Mouse (Mus musculus) heart, embryonic 14.5 days (tissue): ENCODE results near the gene Glud1. TPM values are rescaled to one million over a fixed set of nuclear protein-coding genes. Genes with fewer than 3 reads are reported as not detected.

Experiments used
- ATAC-seq: fragments of 200-750 bp; cut with Nextera tagmentation; 2 replicates; pipeline ENCODE4 v1.8.0; 2017; ENCODE audit warnings: low read depth, moderate TSS enrichment; ENCODE audit not compliant: insufficient number of reproducible peaks, insufficient read depth, low FRiP score
- H3K27ac ChIP-seq, 2 experiments: fragments of 200-500 bp in 1 of 2; fragments of 300-500 bp in 1 of 2; sonication (generic) in 1 of 2; replicated peaks in 1 of 2; 2 replicates each; pipeline ENCODE4 v1.5.1; 2012 to 2014; ENCODE audit warnings: low read depth in 2 of 2, low read length in 2 of 2, control low read depth in 1 of 2, mild to moderate bottlenecking in 1 of 2, mixed read lengths in 1 of 2; ENCODE audit not compliant: control insufficient read depth in 1 of 2, insufficient read depth in 1 of 2
- H3K27me3 ChIP-seq: fragments of 300-500 bp; sonication (generic); 2 replicates; pipeline ENCODE4 v1.6.1; 2014; ENCODE audit warnings: mild to moderate bottlenecking, low read length, control low read depth; ENCODE audit not compliant: control insufficient read depth, insufficient read depth
- H3K36me3 ChIP-seq: fragments of 300-500 bp; sonication (generic); 2 replicates; pipeline ENCODE4 v1.6.1; 2014; ENCODE audit warnings: mild to moderate bottlenecking, control low read depth, low read length, mixed read lengths; ENCODE audit not compliant: control insufficient read depth, insufficient read depth
- H3K4me1 ChIP-seq, 2 experiments: fragments of 200-500 bp in 1 of 2; fragments of 300-500 bp in 1 of 2; sonication (generic) in 1 of 2; 2 replicates each; pipeline ENCODE4 v1.6.1; 2012 to 2014; ENCODE audit warnings: low read length in 2 of 2, control low read depth in 1 of 2, mixed read lengths in 1 of 2; ENCODE audit not compliant: control insufficient read depth in 2 of 2, insufficient read depth in 2 of 2
- H3K4me2 ChIP-seq: fragments of 300-500 bp; sonication (generic); 2 replicates; pipeline ENCODE4 v1.6.1; 2014; ENCODE audit warnings: mild to moderate bottlenecking, low read length
- H3K4me3 ChIP-seq, 2 experiments: fragments of 200-500 bp in 1 of 2; fragments of 300-500 bp in 1 of 2; sonication (generic) in 1 of 2; 2 replicates each; pipeline ENCODE4 v1.5.1; 2012 to 2014; ENCODE audit warnings: low read length in 2 of 2, mild to moderate bottlenecking in 2 of 2, control low read depth in 1 of 2, low read depth in 1 of 2, moderate library complexity in 1 of 2; ENCODE audit not compliant: control insufficient read depth in 1 of 2, insufficient read depth in 1 of 2
- H3K9ac ChIP-seq: fragments of 300-500 bp; sonication (generic); 2 replicates; pipeline ENCODE4 v1.6.1; 2014; ENCODE audit warnings: mild to moderate bottlenecking, low read length
- H3K9me3 ChIP-seq: fragments of 300-500 bp; sonication (generic); 2 replicates; pipeline ENCODE4 v1.6.1; 2016; ENCODE audit warnings: low read length, control low read depth; ENCODE audit not compliant: control insufficient read depth
- WGBS: fragments of 180-500 bp; shearing (Covaris S2); extraction: QIAGEN DNeasy Blood & Tissue Kit; methylation state at CpG from one replicate; pipeline ENCODE4 v1.1.7; 2014; 5-methylcytosine and 5-hydroxymethylcytosine counted together
- polyA plus RNA-seq: library from polyadenylated mRNA; unstranded; fragments of >200 nt; fragmentation: Nextera tagmentation; extraction: Ambion mirVana; gene quantifications from 2 replicates; pipeline ENCODE4 v1.2.1, GENCODE M21; 2014

Gene Glud1
- polyA plus RNA-seq, 1 experiment from 2014 or later: 68.0 TPM

DNA sequence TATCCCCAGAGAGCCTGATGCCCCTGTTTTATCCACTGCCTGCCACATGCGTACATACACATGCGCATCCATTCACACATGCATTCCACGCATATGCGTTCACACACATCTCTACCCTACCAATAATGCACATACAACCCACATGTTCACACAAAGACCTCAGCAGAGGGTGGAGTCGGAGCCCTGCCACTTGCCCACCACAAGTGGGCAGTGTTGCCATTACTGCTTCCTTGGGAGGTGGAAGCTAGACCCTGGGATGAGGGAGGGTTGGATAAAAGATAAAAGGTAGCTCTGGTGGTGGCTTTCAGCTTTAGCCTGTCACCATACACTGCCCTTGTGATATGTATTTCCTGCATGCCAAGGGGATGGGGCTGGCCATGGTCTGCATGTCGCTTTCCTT lies 62.1 kb downstream of the Glud1 start:
- WGBS: 78% methylated on average over 6 of the region's 6 CpGs
- H3K27ac ChIP-seq: no peak overlapping the region
- peaks cover 6 to 13% of the 10 kb centered on the region in 2 experiments for H3K4me1 ChIP-seq
- H3K9me3 ChIP-seq: no peaks in the 10 kb centered on the region
- no peaks in the 10 kb centered on the region for H3K27me3 ChIP-seq
- no peaks in the 10 kb centered on the region for H3K36me3 ChIP-seq
- no peak overlapping the region for H3K9ac ChIP-seq
- ATAC-seq: no peak
- no peak overlapping the region for H3K4me2 ChIP-seq
- no peak overlapping the region for H3K4me3 ChIP-seq

- no peak overlapping the region for H3K27ac ChIP-seq
- no peak for ATAC-seq
Observed at GRCm38 (mm10) chr14:34373581-34373980, 63.1 kb downstream of the Glud1 start.

DNA sequence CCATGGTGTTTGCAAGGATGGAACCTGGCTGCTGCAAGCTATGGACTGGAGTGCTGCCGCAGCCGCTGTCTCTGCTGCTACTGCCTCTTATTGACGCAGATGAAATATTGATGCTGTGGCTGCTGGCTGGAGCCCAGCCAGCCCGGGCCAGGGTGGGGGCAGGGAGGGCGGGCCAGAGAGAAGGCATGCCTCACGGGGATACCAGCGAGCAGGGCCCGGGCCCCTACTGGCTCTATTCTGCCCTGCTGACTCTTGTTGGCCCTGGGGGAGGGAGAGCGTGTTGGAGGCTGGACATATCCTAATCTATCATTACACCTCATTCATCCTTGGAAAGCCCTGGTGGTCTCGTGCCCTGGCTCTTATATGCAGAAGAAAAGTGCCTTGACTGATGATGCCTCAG lies 64.0 kb downstream of the Glud1 start, which contains the start of gene Sncg:
Sncg (minus strand) TSS at position 213 of the 400 bp plus-strand sequence.
- Histone ChIP-seq H3K4me2 (peak within 1 kb of the TSS; percentile 42), H3K4me3 (peak within 1 kb of the TSS; percentile 37 to 45), H3K36me3 (no peaks in the 10 kb centered on the region), H3K9me3 (no peaks in the 10 kb centered on the region), H3K27ac (peak within 1 kb of the TSS; percentile 15 to 66; a peak in 3 of 4 replicates), H3K4me1 (peaks cover 20 to 28% of the 10 kb centered on the region in 2 experiments), H3K27me3 (no peaks in the 10 kb centered on the region), H3K9ac (peak within 1 kb of the TSS; percentile 64)
- 44% methylated on average over 10 of the region's 10 CpGs for WGBS
- no peak for ATAC-seq

More at GRCm38 (mm10) chr14:34373581-34373980, 63.1 kb downstream of the Glud1 start:
- H3K36me3 ChIP-seq: no peaks in the 10 kb centered on the region
- H3K4me2 ChIP-seq: no peak overlapping the region
- no peak overlapping the region for H3K9ac ChIP-seq
- 75% methylated on average over 6 of the region's 6 CpGs for WGBS
- no peaks in the 10 kb centered on the region for H3K9me3 ChIP-seq
- peaks cover 12 to 18% of the 10 kb centered on the region in 2 experiments for H3K4me1 ChIP-seq
- no peak overlapping the region for H3K4me3 ChIP-seq
- no peaks in the 10 kb centered on the region for H3K27me3 ChIP-seq

GRCm38 (mm10) chr14:34375415-34375904 lies 64.9 kb downstream of the Glud1 start, which contains the start of gene Mmrn2:
Gene Mmrn2 (plus strand): TSS chr14:34375465.
- Histone ChIP-seq H3K36me3 (no peaks in the 10 kb centered on the region), H3K4me1 (peaks cover 20 to 28% of the 10 kb centered on the region in 2 experiments), H3K9ac (peak within 1 kb of the TSS; percentile 64), H3K27ac (peak within 1 kb of the TSS; percentile 28 to 66), H3K27me3 (no peaks in the 10 kb centered on the region), H3K9me3 (no peaks in the 10 kb centered on the region), H3K4me2 (peak within 1 kb of the TSS; percentile 42), H3K4me3 (peak within 1 kb of the TSS; percentile 37 to 45)
- 70% methylated on average over 13 of the region's 13 CpGs for WGBS
- no peak for ATAC-seq

DNA sequence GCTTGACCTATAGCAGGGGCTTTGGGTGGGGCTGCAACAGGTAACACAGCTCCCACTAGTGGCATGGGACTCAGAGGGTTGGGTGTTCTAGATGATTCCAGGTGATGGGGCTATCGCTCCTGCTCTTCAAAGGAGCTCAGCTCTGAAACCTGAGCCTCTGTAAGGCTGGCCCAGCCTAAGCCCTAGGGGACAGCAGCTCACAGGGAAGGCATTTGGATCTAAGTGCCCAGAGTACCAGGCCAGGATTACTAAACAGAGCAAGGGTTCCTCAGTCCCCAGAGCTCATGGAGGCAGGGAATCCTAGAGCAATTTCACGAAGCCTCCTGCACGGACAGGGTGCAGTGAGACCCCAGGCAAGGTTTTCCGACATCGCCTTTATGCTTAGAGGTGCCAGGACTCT lies 65.4 kb downstream of the Glud1 start:
- 69% methylated on average over 5 of the region's 5 CpGs for WGBS
- peaks cover 20 to 28% of the 10 kb centered on the region in 2 experiments for H3K4me1 ChIP-seq
- H3K9ac ChIP-seq: peak overlapping the region; percentile 64
- no peaks in the 10 kb centered on the region for H3K9me3 ChIP-seq
- H3K4me3 ChIP-seq: peak overlapping the region; percentile 37 to 45
- no peaks in the 10 kb centered on the region for H3K27me3 ChIP-seq
- ATAC-seq: no peak
- H3K36me3 ChIP-seq: no peaks in the 10 kb centered on the region
- H3K4me2 ChIP-seq: peak overlapping the region; percentile 42
- H3K27ac ChIP-seq: peak overlapping the region; percentile 28 to 66

- Histone ChIP-seq H3K4me2 (peak overlapping the region; percentile 42), H3K9ac (peak overlapping the region; percentile 64), H3K36me3 (no peaks in the 10 kb centered on the region), H3K9me3 (no peaks in the 10 kb centered on the region), H3K27me3 (no peaks in the 10 kb centered on the region), H3K27ac (peak overlapping the region in 1 of 2 experiments; percentile 66; a peak in 2 of 4 replicates), H3K4me1 (peaks cover 20 to 28% of the 10 kb centered on the region in 2 experiments), H3K4me3 (peak overlapping the region; percentile 37 to 45)
- 71% methylated on average over 4 of the region's 4 CpGs for WGBS
- no peak for ATAC-seq
Observed at GRCm38 (mm10) chr14:34377121-34377520, 66.6 kb downstream of the Glud1 start.

DNA sequence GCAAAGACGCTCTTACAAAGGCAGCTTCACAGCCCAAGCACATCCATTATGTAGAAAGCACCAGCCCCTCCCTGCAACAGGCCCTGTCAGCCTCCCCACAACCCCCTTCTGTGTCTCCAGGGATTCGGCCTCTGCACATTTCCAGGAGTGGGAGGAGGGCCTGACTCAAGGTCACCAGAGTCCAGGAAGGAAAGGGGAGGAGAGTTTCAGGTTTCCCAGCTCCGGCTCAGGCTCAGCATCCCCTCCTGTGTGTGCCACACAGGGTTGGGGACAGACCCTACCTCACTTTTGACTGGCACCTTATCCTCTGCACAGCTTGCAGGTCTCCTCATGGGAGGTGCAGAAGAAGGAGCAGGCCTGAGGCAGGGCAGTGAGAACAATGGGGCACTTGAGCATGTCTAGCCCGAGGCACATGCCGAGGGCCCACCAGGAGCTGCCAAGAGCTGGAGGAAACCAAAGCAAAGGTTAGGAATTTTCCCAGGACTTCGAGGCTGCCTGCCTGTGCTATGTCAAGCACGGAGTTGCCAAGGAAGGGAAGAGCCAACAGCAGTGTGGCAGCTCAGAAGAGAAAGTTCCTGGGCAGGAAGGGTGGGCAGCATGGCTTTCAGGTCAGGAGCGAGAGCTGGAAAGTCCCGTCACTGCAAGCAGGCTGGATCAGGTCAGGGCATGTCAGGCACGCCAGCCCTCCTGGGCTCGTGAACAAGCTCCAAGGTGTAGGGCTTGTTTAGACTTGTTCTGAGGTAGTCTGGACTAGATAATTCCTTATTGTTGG lies 68.2 kb downstream of the Glud1 start:
- Histone ChIP-seq H3K9ac (peak overlapping the region; percentile 36; the same call in 1 of the 2 replicates), H3K27me3 (no peaks in the 10 kb centered on the region), H3K4me3 (peak overlapping the region in 1 of 2 experiments; percentile 15; a peak in 1 of 4 replicates), H3K4me2 (peak overlapping the region; percentile 42), H3K27ac (peak overlapping the region; percentile 53 to 62), H3K4me1 (peaks cover 20 to 28% of the 10 kb centered on the region in 2 experiments), H3K36me3 (no peaks in the 10 kb centered on the region), H3K9me3 (no peaks in the 10 kb centered on the region)
- peak; percentile 74 for ATAC-seq
- 24% methylated on average over 11 of the region's 11 CpGs for WGBS
